Mouse (Mus musculus): ENCODE results near the gene Kiss1.

Kiss1 gene

GRCm38 (mm10) chr1:133362103-133362502 lies 40.4 kb downstream of the Kiss1 start:
- DNase-seq (ENCODE audit: low spot score), result no peak

- peak; percentile 63 for DNase-seq (ENCODE audit: low spot score)
Measured at GRCm38 (mm10) chr1:133363276-133364021, 41.8 kb downstream of the Kiss1 start, which contains the start of gene Etnk2. Etnk2 (plus strand) TSS chr1:133363572.

- no peak for DNase-seq (ENCODE audit: low spot score)
Measured at GRCm38 (mm10) chr1:133364022-133364630, 42.5 kb downstream of the Kiss1 start.

- no peak for DNase-seq (ENCODE audit: low spot score)
Measured at GRCm38 (mm10) chr1:133364890-133365289, 43.2 kb downstream of the Kiss1 start.

GRCm38 (mm10) chr1:133366951-133367605 lies 45.4 kb downstream of the Kiss1 start:
- DNase-seq (ENCODE audit: low spot score), result no peak

GRCm38 (mm10) chr1:133367606-133368488 lies 46.2 kb downstream of the Kiss1 start:
- DNase-seq (ENCODE audit: low spot score), result no peak

- no peak for DNase-seq (ENCODE audit: low spot score)
Measured at GRCm38 (mm10) chr1:133368644-133369043, 47.0 kb downstream of the Kiss1 start.

GRCm38 (mm10) chr1:133370352-133370751 lies 48.7 kb downstream of the Kiss1 start:
- no peak for DNase-seq (ENCODE audit: low spot score)

- DNase-seq (ENCODE audit: low spot score), result no peak
Measured at GRCm38 (mm10) chr1:133371431-133371830, 49.8 kb downstream of the Kiss1 start.

GRCm38 (mm10) chr1:133372113-133372512 lies 50.4 kb downstream of the Kiss1 start:
- no peak for DNase-seq (ENCODE audit: low spot score)

- DNase-seq (ENCODE audit: low spot score), result no peak
Measured at GRCm38 (mm10) chr1:133375696-133376346, 54.1 kb downstream of the Kiss1 start.

GRCm38 (mm10) chr1:133377547-133377946 lies 55.9 kb downstream of the Kiss1 start:
- DNase-seq (ENCODE audit: low spot score), result no peak
